Mouse (Mus musculus): ENCODE data around the gene Pkib. TPM values are rescaled to one million over a fixed set of nuclear protein-coding genes. Genes with fewer than 3 reads are reported as not detected.

Gene Pkib
- polyA plus RNA-seq, 2 experiments = 0.55 to 0.58 TPM

DNA sequence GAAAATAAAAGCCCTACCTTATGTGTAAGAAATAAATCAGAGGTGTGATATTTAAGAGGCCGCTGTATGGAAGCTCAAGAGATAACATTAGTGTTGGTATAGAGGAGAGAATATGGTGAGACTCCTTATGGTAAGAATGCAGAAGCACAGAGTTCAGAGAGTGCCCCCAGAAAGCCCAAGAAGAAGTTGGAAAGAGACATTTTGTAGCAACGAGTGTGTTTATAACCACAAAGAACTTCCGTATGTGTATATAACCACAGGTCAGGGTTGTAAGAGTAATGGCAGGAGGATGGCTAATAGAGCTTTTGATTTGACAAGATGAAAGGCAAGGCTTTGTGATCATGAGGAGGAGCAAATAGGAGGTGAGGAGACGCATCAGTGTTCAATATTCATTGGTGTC is 6.5 kb downstream of the Pkib start:
- Histone ChIP-seq H3K9me3 (ENCODE audit: control insufficient read depth, low read length) (no peaks in the 10 kb centered on the region), H3K27me3 (ENCODE audit: control insufficient read depth, insufficient read depth, low read length) (no peaks in the 10 kb centered on the region), H3K4me2 (ENCODE audit: low read depth) (no peak overlapping the region), H3K4me1 (replicated peaks; ENCODE audit: control insufficient read depth in 2 of 2, insufficient read depth in 2 of 2, low read length in 1 of 2) (no peaks in the 10 kb centered on the region; a peak in 1 of 4 replicates), H3K9ac (replicated peaks) (no peak overlapping the region), H3K36me3 (replicated peaks; ENCODE audit: control insufficient read depth, insufficient read depth, low read depth) (no peaks in the 10 kb centered on the region), H3K4me3 (ENCODE audit: insufficient read depth in 1 of 2, low read depth in 2 of 2, low read length in 2 of 2) (no peak overlapping the region), H3K27ac (no peak overlapping the region)
- DNase-seq (ENCODE audit: low read depth in 3 of 3, low spot score in 3 of 3) (no peak), ATAC-seq (ENCODE audit: insufficient read depth) (no peak)
- WGBS (ENCODE audit: insufficient replicate concordance) = 47% methylated on average over 4 of the region's 4 CpGs
- TF ChIP-seq EP300 (IDR thresholded peaks at IDR 0.05; ENCODE audit: low read depth) = no peak
- TF ChIP-seq CTCF (IDR thresholded peaks at IDR 0.05; ENCODE audit: low read depth) = no peak

- H3K4me3 ChIP-seq (ENCODE audit: insufficient read depth in 1 of 2, low read depth in 2 of 2, low read length in 2 of 2) = no peak overlapping the region
- no peaks in the 10 kb centered on the region for H3K9me3 ChIP-seq (ENCODE audit: control insufficient read depth, low read length)
- no peaks in the 10 kb centered on the region for H3K36me3 ChIP-seq (replicated peaks; ENCODE audit: control insufficient read depth, insufficient read depth, low read depth)
- TF ChIP-seq CTCF (IDR thresholded peaks at IDR 0.05; ENCODE audit: low read depth) (no peak), EP300 (IDR thresholded peaks at IDR 0.05; ENCODE audit: low read depth) (no peak)
- H3K9ac ChIP-seq (replicated peaks) = no peak overlapping the region
- H3K4me1 ChIP-seq (replicated peaks; ENCODE audit: control insufficient read depth in 2 of 2, insufficient read depth in 2 of 2, low read length in 1 of 2) = no peaks in the 10 kb centered on the region; a peak in 1 of 4 replicates
- WGBS (ENCODE audit: insufficient replicate concordance) = 42% methylated on average over 3 of the region's 3 CpGs
- ATAC-seq (ENCODE audit: insufficient read depth) (no peak), DNase-seq (ENCODE audit: low read depth in 3 of 3, low spot score in 3 of 3) (no peak)
- no peak overlapping the region for H3K27ac ChIP-seq
- no peaks in the 10 kb centered on the region for H3K27me3 ChIP-seq (ENCODE audit: control insufficient read depth, insufficient read depth, low read length)
- H3K4me2 ChIP-seq (ENCODE audit: low read depth) = no peak overlapping the region
Measured at GRCm38 (mm10) chr10:57639540-57639939, 7.8 kb downstream of the Pkib start.

- Histone ChIP-seq H3K27me3 (ENCODE audit: control insufficient read depth, insufficient read depth, low read length) (no peaks in the 10 kb centered on the region), H3K36me3 (replicated peaks; ENCODE audit: control insufficient read depth, insufficient read depth, low read depth) (no peaks in the 10 kb centered on the region), H3K27ac (no peak overlapping the region), H3K4me3 (ENCODE audit: insufficient read depth in 1 of 2, low read depth in 2 of 2, low read length in 2 of 2) (no peak overlapping the region), H3K9ac (replicated peaks) (no peak overlapping the region), H3K4me1 (replicated peaks; ENCODE audit: control insufficient read depth in 2 of 2, insufficient read depth in 2 of 2, low read length in 1 of 2) (no peaks in the 10 kb centered on the region), H3K4me2 (ENCODE audit: low read depth) (no peak overlapping the region), H3K9me3 (ENCODE audit: control insufficient read depth, low read length) (no peaks in the 10 kb centered on the region)
- no peak for TF ChIP-seq CTCF (IDR thresholded peaks at IDR 0.05; ENCODE audit: low read depth)
- DNase-seq (ENCODE audit: low read depth in 3 of 3, low spot score in 3 of 3) = no peak
- no peak for ATAC-seq (ENCODE audit: insufficient read depth)
- 60% methylated on average over 1 of the region's 1 CpGs for WGBS (ENCODE audit: insufficient replicate concordance)
Measured at GRCm38 (mm10) chr10:57653297-57653696, 21.5 kb downstream of the Pkib start.

- TF ChIP-seq CTCF (IDR thresholded peaks at IDR 0.05; ENCODE audit: low read depth) (no peak), EP300 (IDR thresholded peaks at IDR 0.05; ENCODE audit: low read depth) (no peak)
- no peaks in the 10 kb centered on the region for H3K27me3 ChIP-seq (ENCODE audit: control insufficient read depth, insufficient read depth, low read length)
- no peaks in the 10 kb centered on the region for H3K36me3 ChIP-seq (replicated peaks; ENCODE audit: control insufficient read depth, insufficient read depth, low read depth)
- no peak overlapping the region for H3K4me3 ChIP-seq (ENCODE audit: insufficient read depth in 1 of 2, low read depth in 2 of 2, low read length in 2 of 2)
- no peak for ATAC-seq (ENCODE audit: insufficient read depth)
- no peaks in the 10 kb centered on the region for H3K9me3 ChIP-seq (ENCODE audit: control insufficient read depth, low read length)
- no peak overlapping the region for H3K9ac ChIP-seq (replicated peaks)
- DNase-seq (ENCODE audit: low read depth in 3 of 3, low spot score in 3 of 3) = no peak
- no peak overlapping the region for H3K4me2 ChIP-seq (ENCODE audit: low read depth)
- no peaks in the 10 kb centered on the region for H3K4me1 ChIP-seq (replicated peaks; ENCODE audit: control insufficient read depth in 2 of 2, insufficient read depth in 2 of 2, low read length in 1 of 2)
- 81% methylated on average over 3 of the region's 3 CpGs for WGBS (ENCODE audit: insufficient replicate concordance)
- H3K27ac ChIP-seq = no peak overlapping the region
Measured at GRCm38 (mm10) chr10:57660505-57660904, 28.7 kb downstream of the Pkib start.

- no peaks in the 10 kb centered on the region for H3K36me3 ChIP-seq (replicated peaks; ENCODE audit: control insufficient read depth, insufficient read depth, low read depth)
- no peak for ATAC-seq (ENCODE audit: insufficient read depth)
- H3K4me1 ChIP-seq (replicated peaks; ENCODE audit: control insufficient read depth in 2 of 2, insufficient read depth in 2 of 2, low read length in 1 of 2) = no peaks in the 10 kb centered on the region
- no peak overlapping the region for H3K9ac ChIP-seq (replicated peaks)
- no peak overlapping the region for H3K4me3 ChIP-seq (ENCODE audit: insufficient read depth in 1 of 2, low read depth in 2 of 2, low read length in 2 of 2)
- no peaks in the 10 kb centered on the region for H3K9me3 ChIP-seq (ENCODE audit: control insufficient read depth, low read length)
- H3K27me3 ChIP-seq (ENCODE audit: control insufficient read depth, insufficient read depth, low read length) = no peaks in the 10 kb centered on the region
- no peak for DNase-seq (ENCODE audit: low read depth in 3 of 3, low spot score in 3 of 3)
- 35% methylated on average over 1 of the region's 1 CpGs for WGBS (ENCODE audit: insufficient replicate concordance)
- H3K27ac ChIP-seq = no peak overlapping the region
- TF ChIP-seq CTCF (IDR thresholded peaks at IDR 0.05; ENCODE audit: low read depth) (no peak), EP300 (IDR thresholded peaks at IDR 0.05; ENCODE audit: low read depth) (no peak)
- H3K4me2 ChIP-seq (ENCODE audit: low read depth) = no peak overlapping the region
Measured at GRCm38 (mm10) chr10:57663758-57664157, 32.0 kb downstream of the Pkib start.

Data from liver, embryonic 14.5 days (tissue).